Mouse (Mus musculus): ENCODE data around the gene Fam53b.

Gene Fam53b

DNA sequence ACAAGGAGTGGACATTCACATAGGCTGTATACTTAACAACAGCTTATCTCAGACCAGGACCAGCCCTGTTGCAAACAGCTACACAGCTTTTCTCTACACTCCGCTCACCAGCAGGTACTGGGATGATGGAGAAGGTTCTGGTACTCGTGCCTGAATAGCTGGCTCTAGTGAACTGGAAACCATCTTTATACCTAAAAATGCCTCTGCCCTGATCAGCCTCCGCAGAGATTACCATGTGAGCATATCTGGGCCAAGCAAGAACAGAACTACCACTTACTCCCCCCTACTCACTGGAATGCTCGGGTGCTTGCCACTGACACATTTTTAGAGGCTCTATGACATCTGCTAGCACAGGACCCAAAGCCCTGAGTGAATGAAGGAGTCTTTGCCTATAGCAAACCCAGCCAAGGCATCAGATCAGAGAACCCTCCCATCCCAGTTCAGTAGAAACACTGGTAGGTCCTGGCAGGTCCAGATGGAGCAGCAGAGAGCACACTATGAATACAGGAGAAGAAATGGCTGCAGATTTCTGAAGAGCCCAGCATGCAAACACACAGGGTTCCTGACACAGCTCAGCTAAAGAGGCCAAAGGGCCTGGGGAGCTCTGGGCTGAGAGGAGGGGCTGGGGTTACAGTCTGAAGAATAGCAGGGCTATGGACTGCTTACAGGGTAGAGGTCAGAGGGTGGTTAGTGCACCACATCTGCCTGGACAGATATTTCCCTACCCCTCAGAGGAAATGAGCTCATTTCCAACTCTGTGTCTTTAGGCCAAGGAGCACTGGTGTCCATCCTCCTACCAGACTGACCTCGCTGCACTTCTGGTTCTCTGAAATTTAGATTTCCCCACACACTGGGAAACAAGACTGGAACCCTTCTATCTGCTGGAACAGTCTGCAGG, 14.3 kb downstream of the Fam53b start:
- in situ Hi-C loops (cut with MboI; ENCODE audit: unreplicated experiment in 2 of 2) = loop anchor here in 1 of 2 experiments (5.0 kb wide), 1 partner anchor 32 kb away; no protein-coding TSS in a partner anchor

DNA sequence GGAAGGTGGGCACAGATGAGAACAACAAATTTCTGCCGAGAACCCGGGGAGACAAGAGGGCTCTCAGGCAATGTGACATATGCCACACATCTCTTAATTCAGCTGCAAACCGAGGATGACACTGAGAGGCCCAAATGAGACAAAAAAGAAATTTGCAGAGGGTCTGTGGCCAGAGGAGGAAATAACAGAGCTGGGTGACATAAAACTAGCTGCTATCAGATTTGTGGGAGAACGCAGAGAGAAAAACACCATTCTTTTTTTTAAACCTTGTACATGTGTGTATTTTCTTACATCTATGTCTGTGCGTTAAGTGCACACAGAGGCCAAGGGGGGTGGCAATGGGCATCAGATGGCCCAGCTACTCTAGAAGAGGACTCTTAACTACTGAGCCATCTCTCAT, 18.5 kb downstream of the Fam53b start:
- in situ Hi-C loops (cut with MboI; ENCODE audit: unreplicated experiment in 2 of 2) = no loop called here

DNA sequence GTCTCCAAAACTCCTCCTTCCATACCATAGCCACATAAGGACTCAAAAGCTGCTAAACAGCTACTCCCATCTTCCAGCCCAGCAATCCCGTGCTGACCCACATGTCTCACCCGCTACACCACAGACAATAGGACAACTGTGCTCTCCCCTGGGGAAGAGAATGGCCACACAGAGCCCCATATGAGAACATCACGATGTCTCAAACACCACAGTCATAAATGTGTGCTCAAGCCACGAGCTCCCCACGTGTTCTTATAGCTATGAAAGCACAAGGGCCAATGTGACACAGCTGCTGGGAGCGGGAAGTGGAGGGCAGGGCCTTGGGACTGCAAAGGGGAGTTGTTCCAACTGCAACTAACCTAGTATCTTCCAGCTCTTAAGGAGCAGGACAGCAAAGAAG, 20.2 kb downstream of the Fam53b start:
- in situ Hi-C loops (cut with MboI; ENCODE audit: unreplicated experiment in 2 of 2) = no loop called here

DNA sequence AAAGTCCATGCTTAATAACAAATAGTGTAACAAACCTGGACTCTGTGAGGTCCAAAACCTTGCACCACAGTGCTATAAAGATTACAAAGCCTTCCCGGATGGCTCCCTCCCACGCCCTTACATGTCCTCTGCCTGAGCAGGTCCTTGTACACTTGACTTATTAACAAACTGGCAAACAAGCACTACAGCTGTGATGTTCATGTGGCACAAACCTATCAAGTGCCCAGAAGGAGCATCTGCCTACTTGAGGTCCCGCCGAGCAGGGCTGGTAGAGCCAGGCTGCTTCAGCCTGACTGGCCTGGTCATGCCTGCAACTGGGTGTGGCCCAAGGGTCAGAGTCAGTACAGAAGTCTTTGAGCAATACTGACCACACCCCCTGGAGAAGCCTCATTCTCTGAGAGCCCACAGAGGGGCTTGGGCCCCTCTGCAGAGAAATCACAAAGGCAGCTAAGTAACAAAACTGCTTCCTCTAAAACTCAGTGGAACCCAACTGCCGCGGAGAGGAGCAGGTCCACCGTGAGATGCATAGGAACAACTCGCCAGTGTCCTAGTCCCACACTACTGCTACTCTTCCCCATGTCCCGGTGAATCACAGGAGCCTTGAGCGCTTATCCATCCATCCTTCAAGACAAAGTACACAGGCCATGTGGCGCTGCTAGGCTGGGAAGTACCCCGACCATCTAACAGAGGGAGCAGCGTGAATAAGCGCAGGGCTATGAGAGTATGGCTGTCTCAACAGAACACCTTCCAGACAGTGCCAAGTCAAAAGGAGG, 23.1 kb downstream of the Fam53b start:
- in situ Hi-C loops (cut with MboI; ENCODE audit: unreplicated experiment in 2 of 2) = no loop called here

DNA sequence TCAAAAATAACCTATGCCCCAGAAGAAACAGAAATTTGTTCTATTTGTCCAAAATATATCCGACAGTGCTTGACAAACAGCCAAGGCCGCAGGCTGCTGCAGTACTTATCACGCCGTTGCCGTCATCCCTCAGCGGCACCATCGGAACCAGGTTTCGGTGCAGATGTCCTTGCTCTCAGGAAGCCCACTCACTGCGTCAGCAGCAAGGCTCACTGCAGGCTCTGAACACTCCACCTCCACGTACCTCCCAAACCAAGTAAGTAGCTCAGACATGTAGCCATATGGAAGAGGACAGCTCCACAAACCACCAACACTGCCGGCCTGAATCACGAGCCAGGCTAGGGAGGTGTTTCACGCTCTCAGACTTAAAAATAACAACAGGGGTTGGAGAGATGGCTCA, 24.9 kb downstream of the Fam53b start:
- in situ Hi-C loops (cut with MboI; ENCODE audit: unreplicated experiment in 2 of 2) = no loop called here

DNA sequence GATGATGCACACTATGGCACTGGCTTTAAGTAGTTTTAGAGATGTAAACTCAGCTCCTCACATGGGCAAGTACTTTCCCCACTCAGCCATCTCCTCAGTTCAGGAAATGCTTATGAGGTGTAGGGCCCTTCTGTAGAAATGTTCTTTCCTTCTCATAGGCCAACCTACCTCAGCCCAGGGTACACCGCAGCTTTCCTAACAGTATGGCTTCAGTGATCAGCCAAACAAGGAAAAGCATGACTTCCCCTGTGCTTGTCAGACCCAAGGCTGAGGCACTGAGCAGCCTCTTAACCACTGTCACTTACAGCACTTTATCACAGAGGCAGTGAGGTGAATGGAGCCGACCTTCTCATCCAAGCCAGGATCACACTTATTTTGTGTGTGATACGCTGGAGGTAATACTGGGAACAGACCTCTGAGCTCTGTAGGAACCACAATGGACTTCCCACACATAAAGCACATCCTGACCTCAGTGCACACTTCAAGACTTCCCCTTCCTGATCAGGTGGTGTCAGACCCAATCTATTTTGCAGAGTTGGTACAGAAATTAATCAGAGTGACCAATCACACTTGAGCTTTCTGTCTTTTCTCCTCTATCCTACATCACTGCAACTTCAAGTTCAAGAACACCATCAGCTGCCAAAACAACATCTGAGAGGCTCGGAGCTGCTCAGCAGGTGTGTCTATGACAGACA, 26.0 kb downstream of the Fam53b start:
- in situ Hi-C loops (cut with MboI; ENCODE audit: unreplicated experiment in 2 of 2) = no loop called here

DNA sequence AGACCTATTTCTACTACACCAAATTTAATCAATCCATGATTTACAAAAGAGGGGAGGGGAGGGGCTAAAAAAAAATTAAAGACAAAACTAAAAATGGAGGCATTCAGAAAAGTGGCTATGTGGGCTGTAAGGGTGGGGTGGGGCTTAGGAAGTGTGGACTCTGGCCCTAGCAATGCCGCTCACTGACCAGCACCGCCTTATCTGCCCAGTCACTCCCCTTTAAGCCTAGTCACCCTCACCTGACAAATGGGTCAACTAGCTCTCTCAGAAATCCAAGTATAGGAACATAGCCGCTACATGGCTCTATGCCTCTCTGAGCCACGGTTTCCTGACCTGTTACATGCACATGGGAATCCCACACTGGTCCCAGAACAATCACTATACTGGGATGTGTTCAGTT, 26.7 kb downstream of the Fam53b start:
- in situ Hi-C loops (cut with MboI; ENCODE audit: unreplicated experiment in 2 of 2) = no loop called here

DNA sequence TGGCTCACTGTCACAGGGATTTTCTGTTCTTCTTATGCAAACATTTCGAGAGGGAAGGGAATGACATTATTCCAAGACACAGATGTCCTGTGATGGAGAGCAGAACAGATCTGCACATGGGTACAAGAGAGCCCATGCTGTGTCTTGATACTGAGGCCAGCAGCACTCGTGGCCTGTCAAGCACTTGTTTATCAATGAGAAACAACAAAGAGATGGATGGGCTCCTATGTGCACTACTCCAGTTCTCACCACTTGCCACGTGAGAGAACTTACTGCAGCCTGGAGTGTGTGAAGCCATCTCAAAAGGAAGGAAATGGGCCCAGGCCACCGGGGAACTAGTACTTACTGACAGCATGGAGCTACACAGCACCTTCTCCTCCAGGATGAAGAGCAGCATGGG, 27.2 kb downstream of the Fam53b start:
- in situ Hi-C loops (cut with MboI; ENCODE audit: unreplicated experiment in 2 of 2) = no loop called here

DNA sequence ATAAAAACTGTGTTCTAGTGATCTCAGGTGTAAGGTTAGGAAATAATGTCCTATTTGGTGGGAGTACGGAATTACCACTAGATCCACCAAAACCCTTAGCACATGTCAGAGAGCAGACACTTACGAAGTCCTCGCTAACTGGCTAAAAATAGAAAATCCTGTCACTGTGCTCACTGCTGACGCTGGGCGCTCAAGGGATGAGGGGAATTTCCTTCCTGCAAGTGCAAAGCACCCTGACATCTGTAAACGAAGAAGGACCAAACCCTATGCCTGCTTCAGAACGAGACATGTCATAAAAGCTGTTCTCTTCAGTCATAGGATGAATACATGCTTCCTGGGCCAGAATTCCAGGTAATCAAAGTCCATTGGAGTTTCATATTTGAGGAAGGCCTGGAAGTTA, 27.7 kb downstream of the Fam53b start:
- in situ Hi-C loops (cut with MboI; ENCODE audit: unreplicated experiment in 2 of 2) = no loop called here

DNA sequence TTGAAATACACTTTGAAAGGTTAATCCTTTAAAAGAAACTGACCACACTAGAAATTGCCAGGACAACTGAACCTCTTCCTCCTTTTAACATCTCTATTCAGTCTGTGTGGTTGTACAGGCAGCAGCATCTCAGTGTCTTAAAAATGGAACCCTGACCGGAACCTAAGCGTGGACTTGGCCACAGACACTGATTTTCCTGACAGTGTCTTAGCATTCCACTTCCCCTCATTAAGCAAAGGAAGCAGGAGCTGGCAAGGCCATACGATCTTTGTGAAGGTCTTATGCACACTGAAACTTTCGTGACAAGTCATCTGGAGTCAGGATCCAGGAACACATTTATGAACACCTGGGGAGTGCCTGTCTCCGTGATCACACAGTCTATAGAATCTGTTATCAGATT, 29.6 kb downstream of the Fam53b start:
- in situ Hi-C loops (cut with MboI; ENCODE audit: unreplicated experiment in 2 of 2) = no loop called here

DNA sequence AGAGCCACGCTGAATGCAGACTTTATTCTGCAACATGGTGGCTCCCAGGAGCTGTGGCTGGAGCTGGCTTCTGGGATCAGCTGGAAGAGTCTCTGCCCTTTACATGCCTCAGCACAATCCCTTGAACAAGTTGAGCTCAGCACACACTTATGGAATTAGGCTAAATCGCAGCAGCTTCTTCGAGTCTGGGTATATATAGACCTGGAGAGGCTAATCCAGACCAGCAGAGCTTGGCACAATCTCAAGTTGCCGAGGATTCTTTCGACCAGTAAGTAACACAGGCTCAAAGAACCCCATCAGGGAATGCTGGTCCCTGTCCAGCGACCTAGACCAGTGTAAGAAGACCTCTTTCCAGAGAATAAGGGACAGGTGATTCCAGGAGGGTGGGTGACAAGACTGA, 31.8 kb downstream of the Fam53b start:
- in situ Hi-C loops (cut with MboI; ENCODE audit: unreplicated experiment in 2 of 2) = no loop called here

DNA sequence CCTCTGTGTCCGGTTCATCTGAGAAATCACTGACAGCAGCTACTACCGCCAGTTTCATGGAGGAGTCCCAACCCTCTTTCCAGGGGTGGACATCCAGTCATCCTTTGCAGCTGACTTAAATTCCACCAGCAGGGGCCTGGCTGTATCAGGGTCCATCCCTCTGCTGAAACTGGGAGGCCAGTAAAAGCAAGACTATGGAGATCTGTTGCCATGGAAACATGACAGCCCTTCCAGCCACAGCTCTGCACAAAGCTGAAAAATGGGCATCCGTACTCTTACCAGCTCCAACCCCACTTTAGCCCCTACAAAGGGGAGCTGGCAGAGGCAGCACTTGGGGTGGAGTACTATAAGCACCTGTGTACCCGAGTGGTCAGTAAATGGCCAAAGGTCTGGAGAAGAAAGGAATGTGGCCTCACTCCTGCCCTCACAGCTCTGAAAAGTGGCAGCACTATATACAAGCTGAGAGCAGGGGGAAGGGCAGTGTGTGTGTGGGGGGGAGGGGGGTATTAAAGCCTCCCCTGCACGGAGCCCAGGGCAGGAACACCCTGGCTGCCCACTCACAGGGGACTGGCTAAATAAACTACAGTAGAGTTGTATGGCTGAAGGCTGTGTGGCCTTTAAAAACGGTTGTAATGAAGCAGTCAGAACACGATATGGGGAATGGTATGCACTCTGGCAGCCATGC, 32.4 kb downstream of the Fam53b start:
- in situ Hi-C loops (cut with MboI; ENCODE audit: unreplicated experiment in 2 of 2) = no loop called here

DNA sequence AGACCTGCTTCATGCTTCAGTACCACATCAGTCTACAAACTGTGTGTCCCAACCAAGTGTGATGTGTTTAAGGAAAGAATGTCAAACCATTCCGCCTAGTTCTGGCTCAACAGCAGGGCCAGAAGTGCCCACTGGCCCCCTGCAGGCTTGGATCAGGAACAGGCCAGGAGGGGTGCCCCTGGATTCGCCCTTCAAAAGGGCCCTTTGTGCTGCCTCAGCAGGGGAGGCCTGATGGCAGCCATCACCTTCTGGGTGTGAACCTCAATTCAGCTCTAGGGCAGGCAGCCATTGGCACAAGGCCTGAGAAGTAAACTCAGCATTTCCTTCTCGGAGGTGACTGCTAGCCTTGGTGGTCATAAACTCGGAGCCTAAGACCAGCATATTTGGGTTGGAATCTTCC, 33.1 kb downstream of the Fam53b start:
- in situ Hi-C loops (cut with MboI; ENCODE audit: unreplicated experiment in 2 of 2) = no loop called here

DNA sequence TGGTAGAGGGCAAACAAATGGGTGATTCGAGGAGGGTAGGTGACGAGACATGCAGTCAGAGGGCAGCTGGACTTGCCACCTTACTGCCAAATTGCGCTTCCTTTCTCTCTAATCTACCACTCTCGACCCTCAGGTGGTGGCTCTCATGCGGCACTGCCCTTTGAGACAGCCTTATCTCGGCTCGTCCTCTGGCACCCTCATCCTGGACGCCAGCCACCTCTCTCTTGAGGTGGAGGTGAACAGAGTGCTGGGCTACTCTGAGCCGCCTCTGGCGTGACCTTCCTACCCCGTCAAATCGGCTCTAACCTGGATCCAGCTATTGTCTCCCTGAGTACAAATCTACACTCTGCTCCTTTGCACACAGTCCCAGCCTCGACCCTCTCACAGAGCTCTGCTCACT, 35.1 kb downstream of the Fam53b start:
- in situ Hi-C loops (cut with MboI; ENCODE audit: unreplicated experiment in 2 of 2) = no loop called here

DNA sequence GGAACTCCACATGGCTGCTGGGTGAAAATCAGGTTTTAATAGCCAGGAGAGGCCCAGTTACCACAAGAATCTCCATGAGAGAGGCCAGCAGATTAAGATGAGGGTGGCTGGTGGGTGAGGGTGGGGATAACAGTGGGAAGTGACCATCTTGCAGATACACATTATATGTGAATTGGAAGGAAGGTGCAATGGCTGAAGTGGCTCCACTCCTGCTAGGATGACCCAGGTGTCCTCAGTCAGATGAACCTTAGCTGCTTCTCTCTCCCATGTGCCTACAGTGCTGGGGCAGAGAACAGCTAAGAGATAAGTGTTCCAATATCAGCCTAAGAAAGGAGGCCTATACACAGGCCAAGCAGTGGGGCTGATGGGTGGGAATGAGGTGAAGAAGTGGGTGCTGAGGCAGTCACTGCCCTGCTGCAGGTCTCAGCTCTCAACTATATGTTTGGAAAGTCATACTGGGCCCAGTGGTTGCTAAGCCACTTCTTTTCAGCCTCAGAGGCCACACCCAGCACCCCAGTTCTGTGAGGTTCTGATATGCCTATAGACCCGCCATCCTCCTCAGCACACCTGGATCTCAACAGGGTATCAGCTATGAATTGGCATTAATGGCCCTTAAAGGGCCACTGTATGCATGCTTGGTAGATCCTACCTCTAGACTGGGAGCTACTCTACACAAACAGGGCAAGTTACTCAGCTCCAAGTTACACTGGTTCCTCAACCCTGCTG, 35.8 kb downstream of the Fam53b start:
- in situ Hi-C loops (cut with MboI; ENCODE audit: unreplicated experiment in 2 of 2) = no loop called here

DNA sequence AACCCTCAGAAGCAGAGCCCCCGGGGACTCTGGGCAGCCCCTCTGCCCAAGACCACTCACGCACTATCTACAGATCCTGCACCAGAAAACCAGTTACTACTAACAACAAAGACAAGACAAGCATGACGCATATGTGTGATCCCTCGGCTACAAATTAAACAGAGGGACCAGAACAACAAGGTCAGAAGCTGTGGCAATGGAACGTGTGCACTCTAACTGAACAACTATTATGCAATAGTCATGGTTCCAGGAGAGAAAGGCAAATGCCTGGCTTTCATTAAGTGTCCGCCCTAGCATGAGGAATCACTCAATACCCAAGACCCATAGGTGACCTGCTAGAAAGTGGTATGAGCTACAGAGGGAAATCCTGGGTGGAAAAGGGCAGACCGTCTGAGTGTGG, 36.6 kb downstream of the Fam53b start:
- in situ Hi-C loops (cut with MboI; ENCODE audit: unreplicated experiment in 2 of 2) = no loop called here

DNA sequence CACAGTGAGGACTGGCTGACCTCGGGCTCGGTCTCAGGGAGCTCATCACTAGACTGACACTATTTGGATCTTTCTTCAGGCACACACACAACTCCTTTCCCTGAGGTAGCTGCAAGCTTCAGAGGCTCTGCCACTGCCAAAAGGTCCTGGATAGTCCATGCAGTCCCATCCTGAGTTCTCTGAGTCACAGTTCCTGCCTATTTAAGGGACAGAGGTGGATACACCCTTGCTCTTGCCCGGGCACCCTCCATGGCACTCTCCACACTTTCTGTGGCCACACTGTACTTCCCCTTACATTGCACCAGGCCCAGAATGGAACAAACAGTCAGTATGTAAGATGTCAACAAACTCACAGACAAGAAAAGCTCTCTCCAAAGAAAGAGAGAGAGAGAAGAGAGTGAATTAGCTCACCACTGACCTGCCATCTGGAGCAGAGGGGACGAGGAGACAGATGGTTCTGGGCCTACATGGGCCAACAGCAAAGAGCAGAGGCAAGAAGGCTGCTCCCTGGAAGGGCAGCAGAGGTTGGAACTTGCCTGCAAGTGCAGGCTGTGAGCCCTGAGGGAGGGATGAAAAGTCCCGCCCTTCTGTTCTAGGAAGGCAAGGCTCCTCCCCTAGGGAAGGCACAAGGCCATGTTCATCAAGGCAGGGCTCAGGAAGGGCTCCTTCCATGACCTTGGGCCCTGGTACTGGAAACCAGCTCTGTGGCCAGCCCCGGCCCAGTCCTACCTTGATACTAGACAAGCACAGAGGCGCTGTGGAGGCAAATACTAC, 37.2 kb downstream of the Fam53b start:
- in situ Hi-C loops (cut with MboI; ENCODE audit: unreplicated experiment in 2 of 2) = no loop called here

DNA sequence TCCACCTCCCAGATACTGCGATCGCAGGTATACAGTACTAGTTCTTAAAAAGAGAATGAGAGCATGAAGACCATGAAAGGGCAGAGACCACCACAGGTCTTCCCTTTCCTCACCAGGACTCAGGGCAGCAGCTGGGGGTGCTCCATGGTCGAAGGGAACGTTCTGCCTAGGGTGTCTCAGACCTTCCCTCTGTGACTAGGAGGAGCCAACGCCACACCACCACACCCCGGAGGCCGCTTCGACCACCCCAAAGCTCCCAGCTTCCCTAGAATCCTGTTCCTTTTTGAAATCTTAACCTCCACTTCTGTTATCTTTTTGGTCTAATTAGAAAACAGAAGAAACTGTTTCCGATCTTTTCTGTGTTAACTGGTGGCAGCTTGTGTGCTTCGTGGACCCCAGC, 37.8 kb downstream of the Fam53b start:
- in situ Hi-C loops (cut with MboI; ENCODE audit: unreplicated experiment in 2 of 2) = no loop called here

DNA sequence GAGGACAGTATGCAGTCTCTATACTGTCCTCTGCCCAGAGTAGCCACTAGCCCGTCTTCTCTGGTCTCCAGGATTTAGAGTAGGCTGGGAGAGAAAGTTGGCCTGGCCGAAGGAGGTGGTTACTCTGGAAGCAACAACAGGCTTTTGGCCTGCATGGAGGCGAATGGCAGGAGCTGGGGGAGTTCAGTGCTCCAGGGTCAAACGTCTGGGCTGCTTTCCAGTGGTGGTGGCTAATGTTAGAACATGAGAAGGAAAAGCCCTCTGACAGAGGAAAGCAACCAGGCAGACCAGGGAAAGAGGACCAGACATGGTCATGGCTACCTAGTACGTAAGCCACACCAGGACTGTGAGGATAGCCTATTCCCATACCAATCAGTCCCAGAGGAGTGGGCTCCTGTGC, 38.4 kb downstream of the Fam53b start:
- in situ Hi-C loops (cut with MboI; ENCODE audit: unreplicated experiment in 2 of 2) = no loop called here

Measured in v-Abl transformed pro-B cells (cell line).